Mouse (Mus musculus): ENCODE results near the gene Lhx4.

Gene Lhx4

DNA sequence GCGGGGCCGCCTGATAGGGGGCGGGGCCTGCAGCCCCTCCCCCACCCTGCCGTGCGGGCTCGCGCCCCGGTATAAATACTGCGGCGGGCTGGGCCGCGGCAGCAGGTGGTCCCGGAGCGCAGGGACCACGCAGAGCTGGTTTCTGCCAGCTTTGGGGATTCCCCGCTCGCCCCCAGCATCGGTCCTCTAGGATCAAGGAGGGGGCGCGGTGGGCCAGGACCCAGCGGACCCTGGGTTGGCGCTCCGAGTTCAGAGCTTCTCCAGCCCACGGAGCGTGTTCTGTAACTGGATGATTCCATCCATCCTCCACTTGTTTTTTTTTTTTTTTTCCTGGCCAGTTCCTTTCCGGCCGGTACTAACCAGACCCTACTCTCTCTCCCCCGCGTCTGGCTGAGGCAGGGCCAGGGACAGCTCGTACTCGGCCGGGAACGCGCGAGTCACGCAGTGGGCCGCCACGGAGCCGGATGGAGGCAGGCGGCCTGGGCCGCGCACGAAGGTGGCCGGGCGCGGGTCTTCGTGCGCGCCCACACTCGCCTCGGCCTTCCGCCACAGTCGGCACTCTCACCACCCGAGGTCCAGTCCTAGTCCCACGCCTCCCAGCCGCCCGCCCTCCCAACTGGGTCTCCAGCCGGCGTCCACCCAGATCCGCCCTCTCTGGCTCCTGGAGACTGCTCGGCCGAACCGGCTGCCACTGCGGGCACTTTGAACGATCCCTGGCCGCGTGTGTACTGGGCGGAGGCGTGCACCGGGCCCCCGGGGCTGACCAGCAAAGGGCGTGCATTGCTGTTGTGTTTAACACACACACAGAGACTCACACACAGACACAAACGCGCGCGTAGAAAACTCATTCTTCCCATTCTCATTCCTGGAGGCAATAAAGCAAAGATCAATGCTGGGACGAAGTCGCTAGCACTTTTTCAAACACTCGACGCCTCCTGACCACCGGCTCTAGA, 8.8 kb downstream of the Lhx4 start:
- DNase-seq (ENCODE audit: low spot score), result no peak

DNA sequence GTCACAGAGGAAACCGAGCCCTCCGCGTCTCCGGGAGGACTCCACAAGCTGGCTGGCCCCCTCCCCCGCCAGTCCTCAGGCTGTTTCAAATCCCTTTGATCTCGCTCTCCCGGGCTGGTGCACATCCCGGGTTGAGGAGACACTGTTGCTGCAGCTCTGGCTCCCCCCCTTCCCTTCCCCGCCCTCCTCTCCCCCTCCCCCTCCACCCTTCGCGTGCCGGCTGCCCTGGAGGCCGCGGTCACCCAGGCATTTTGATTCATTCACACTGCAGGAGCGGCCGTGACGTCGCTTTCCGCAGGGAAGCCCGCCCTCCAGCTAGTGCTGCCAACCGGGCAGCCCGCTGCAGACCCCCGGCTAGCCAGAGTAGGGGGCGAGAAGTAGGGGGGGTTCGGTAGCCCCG, 9.5 kb downstream of the Lhx4 start:
- no peak for DNase-seq (ENCODE audit: low spot score)

DNA sequence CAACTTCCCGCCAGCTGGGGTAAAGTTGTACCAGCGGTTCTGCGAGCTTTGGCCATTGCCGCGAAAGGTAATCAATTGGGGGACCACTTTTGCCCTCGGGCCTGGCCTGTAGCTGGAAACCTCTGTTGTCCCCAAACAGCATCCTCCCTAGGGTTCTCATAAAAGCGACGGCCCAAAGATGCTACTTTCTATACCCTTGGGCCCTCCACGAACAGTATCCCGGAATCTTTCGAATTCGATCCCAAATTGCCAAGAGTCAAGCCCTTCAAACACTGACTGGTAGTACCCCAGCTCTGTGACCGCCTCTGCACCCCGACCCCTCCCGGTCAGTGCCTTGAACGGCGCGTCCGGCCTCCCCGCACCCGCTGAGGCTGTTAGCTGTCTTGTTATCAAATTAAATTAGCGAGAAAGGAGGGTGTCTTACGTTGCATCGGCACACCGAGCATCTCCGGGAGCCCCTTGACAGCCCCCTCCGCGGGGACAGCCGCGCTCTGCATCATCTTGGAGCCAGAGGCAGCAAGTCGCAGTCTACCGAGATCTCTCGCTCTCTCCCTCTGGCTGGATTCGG, 10.0 kb downstream of the Lhx4 start:
- no peak for DNase-seq (ENCODE audit: low spot score)

DNA sequence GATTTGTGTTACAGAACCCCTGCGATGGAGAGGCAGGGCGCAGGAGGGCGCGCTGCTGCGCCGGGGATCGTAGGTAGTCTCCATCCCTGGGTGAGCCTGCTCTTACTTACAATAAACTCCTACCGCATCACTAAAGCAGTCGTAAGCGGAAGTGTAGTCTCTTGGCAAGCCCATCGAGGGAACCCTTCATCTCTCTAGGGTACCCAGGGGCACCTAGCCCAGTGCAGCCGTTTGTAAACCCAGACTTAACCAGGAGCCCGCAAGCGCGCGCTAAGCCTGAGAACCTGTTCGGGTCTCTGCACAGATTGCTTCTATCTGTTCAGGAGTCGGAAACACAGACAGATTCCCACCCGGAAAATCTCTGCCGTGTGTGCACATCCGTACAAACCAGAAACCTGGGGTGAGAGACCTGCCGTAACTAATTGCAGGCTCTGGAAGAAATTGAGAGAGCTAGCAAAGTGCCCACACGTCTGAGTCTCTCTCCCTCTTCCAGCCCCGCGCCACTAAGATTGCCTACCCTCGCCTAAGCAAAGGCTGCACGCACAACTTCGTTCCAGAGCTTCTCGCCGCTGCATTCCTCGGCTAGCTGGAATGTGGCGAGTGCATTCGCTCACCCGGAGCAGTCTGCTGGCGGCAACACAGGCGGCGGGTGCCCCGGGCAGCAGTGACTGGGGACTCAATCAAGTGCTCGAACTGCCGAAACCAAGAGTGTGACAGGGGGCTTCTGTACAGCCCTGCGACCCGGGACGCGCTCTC, 10.7 kb downstream of the Lhx4 start:
- DNase-seq (ENCODE audit: low spot score), result no peak

DNA sequence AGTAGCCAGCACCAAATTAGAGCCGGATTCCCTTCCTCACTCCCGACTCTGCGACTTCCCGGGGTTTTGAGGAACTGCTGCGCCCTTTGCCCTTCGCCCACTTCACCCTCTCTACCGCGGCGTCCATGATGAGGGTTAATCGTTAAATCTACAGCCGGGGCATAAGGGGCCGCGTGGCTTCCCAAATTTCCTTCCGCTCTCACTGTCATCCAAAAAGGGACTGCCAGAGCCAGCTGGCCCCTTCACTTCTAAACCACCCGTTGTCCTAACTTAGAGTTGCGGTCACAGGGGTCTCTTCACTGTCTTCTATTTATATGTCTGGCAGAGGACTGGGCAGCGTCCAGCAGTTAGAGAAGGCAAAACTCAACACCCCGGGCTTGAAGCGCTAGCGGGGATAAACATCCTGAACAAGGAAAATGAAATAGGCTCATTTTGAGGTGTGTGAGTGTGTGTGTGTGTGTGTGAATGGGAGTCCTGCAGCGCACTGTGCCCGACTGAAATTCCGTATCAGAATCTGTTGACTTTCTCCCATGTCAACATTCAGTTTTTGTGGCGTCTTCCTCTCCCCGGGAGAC, 13.6 kb downstream of the Lhx4 start:
- DNase-seq (ENCODE audit: low spot score), result no peak

DNA sequence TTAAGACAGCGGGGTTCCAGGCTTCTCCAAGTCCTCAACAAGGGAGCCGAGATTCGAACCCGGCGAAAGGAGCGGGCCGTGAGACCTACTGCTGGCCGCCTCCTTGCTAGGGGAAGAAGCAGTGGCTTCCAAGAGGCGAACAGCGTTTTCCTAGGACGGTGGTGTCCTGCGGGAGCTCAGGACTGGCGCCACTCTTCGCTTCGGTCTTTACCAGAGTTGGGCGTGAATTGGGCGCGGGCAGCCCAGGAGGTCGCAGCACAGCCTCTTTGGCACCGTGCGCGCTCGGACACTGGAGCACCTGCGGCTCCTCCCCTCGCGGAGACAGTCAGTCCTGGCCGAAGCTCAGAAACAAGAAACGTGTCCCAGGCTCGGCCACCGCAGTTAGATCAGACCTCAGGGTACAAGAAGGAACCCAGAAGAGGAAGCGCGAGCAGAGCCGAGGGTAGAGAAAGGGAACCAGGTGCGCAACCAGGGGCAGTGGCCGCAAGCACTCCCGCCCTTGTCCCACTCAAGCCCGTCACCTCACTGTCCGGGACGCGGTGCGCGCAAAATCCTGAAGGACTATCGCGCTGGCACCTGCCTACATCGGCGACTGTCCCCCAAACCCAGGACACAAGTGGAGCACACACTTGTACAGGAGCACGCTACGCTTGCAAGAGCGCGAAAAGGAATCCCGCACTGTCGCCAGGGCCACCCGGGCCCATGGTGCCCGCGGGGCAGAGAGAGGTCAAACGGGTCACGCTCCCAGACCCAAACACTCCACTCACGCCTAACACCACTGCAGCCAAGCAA, 14.3 kb downstream of the Lhx4 start:
- DNase-seq (ENCODE audit: low spot score), result no peak

DNA sequence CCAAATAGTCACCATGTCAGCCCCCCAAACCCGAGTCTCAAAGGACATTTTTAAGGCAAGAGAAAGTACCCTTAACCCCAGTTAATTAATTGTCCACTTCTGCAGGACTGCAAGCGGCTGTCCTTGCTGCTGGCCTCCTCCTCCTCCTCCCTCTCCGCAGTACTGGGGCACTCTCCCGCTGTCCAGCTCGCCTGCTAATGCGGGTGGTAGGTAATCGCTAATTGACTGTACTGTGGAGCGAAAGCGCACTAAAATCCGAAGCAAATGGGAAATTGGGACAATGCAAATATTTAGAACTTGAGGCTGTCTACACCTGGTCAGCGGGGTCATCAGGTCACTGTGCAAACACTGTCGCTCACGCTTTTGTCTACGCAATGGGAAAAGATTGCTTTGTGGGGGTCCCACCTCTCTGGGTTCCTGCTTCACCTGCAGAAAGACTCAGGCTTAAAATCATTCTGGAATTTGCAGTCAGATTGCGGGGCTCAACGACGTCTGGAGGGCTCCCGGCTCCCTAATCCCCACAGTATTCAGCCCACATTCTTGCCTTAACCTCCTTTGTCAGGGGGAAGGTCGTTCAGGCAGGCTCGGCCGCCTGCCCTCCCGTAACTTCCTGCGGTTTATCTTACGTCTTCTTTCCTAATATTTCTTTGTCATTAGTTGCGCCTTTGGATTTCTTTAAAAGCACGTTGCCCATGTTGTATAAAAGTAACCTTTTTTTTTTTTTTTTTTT, 15.2 kb downstream of the Lhx4 start:
- no peak for DNase-seq (ENCODE audit: low spot score)

DNA sequence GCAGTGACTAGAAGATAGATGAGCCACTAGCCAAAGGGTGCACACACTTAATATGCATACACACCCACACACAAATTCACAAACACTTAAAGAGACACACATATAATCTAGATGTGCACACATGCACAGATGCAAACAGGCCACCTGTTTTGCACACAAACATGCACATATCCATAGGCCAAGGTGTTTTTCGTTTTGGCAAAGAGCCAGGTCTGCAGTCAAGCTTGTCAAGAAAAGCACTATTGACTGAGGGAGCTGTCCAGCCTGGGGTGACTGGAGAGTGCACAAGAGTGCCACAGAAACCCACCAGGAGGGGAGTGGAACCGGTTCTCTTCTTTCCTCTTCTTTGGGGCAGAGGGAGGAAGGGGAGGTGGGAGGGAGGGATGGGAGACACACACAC, 20.3 kb downstream of the Lhx4 start:
- no peak for DNase-seq (ENCODE audit: low spot score)

DNA sequence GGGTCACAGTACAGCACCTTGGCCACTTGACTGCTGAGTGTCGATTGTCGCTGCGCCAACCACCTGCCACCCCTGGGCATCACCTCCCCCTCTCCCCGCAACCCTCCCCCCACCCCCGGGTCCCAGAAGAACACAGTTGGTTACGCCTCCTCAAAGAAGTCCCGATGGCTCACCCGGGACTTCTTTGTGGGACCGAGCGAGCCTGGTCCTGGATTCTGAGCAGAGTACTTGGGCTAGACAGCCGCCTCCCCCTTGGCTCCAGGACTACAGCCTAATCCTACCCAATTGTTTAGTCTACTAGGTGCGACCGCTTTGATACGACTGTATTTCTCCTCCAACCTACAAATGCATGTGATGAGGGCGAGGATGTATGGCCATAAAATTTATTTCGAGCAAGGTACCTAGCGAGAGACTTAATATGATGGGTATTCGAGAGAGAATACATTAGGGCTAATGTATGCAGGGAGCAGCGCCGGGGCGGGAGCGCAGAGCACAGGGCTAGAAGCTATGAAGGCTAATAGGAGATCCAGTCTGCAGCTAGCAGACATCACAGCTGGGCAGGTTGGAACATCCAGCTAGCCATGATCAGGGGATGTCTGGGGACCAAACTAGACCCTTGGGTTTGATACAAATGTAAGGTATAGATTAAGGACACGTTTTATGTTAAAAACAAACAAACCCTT, 22.2 kb downstream of the Lhx4 start:
- no peak for DNase-seq (ENCODE audit: low spot score)

DNA sequence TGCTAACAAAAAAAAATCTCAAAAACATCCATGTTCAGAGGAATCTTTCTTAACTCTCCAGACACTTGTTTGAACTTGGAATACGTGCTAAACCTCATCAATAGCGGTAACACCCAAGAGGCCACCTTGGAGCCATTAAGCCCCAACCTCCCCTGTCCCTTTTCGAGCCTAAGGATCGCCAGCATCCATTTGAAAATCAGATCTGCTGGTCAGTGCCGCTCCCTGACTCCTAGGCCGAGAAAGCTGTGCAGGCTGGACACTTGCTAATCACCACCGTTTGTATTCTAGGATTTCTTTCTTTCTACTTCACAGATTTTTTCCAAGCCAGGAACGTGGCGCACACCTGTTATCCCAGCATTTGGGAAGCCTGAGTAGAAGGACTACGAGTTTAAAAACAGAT, 23.7 kb downstream of the Lhx4 start:
- DNase-seq (ENCODE audit: low spot score), result no peak

DNA sequence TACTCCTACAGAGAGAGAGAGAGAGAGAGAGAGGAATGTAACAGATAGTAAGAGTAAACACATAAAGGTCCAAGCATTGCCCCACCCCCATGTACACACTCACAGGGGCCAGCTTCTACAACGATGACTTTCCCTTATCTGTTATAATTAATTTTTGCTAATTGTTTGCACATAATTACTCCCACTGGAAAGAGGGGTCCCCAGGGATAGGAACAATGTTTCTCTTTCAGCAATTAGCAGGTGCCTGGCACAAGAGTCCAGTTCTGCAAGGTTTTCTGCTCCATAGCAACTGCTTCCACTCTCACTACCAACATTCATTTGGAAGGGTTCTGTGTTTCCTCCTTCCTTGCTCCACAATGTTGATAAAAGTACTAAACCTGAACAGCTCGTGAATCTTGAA, 25.6 kb downstream of the Lhx4 start:
- DNase-seq (ENCODE audit: low spot score), result no peak

DNA sequence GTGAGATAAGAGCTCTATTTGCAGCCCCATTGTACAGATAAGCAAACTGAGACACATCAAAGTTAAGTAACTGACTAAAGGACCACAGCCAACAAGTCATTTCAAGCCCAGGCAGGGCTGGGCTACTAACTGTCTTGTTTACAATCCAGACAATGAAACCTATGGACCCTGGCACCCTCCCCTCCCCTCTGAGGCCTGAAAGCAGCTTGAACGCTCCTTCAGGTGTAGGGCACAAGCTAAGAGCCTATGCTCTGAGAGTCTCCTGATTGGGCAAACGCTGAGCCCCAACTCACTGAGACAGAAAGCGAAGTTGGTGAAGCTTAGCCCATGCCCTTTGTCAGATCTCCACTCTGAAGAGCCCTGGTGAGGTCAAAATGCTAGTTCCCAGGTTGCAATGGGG, 27.2 kb downstream of the Lhx4 start:
- DNase-seq (ENCODE audit: low spot score), result no peak

DNA sequence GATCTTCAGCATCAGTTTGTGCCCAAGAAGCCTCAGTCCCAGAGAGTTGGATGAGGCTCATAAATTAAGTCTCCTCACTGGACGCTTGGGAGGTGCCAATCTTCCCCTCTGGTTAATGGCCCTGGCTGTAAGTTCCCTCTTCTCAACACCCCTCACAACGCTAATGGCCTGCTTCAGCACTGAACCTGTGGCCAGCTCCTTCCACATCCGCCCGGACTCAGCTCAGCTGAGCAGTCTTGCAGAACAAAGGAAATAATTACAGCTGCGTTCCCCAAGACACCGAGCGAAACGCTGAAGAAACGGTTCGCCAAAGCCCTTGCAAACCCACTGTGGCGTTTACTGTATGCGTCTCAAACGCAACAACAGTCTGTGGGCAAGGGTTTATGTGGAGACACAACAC, 29.3 kb downstream of the Lhx4 start:
- no peak for DNase-seq (ENCODE audit: low spot score)

DNA sequence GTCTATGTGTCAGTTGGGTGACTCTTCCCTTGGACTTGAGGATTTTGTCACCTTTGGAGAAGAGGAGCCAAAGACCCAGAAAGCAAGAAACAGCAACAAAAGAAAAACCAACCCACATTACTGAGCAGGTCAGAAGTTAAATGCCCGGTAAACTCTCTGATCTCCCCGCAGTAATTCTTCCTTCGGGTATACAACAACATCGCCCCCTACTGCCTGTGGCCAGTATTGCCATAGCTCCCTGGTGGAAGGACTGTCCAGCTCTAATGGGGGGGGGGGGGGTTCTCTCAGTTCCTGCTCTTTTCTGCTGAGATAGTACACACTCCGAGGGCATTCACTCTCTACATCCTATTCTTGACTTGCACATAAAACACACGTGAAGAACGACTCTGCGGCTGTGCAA, 30.0 kb downstream of the Lhx4 start:
- DNase-seq (ENCODE audit: low spot score), result no peak

DNA sequence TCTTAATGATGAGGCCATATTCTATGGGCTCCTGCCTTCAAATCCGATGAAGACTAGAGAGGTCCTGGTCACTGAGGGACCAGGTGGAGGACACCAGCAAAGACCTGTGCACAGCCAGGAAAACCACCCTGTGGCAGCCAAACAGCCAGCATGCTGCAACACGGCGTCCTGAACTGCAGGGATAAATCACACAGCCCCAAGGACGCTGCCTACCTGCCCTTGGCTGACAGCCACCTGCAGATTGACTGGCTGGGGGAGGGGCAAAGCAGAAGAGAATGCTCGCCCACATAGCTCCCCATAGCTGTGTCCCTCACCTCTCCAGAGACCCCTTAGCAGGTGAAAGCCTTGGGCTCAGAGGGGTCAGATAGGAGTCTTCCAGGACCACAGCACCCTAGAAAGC, 31.5 kb downstream of the Lhx4 start:
- DNase-seq (ENCODE audit: low spot score), result no peak

DNA sequence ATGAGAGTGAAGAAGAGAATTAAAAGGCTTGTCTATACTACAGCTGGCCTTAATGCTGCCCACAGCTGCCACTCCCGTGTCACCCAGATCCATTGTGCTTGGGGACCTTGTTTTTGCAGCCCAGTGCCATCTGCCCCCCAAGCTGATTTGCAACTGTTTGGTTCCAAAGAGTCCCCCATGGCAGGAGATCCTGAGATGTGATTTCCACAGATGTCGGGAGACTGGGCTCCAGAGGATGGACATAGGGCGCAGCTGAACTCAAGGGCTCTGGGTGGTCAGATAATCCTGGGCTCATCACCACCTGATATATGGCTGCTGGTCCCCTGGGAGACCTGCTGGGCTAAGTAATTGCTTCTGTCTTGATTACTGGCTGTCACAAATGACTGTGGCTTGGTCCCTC, 32.6 kb downstream of the Lhx4 start:
- DNase-seq (ENCODE audit: low spot score), result no peak

DNA sequence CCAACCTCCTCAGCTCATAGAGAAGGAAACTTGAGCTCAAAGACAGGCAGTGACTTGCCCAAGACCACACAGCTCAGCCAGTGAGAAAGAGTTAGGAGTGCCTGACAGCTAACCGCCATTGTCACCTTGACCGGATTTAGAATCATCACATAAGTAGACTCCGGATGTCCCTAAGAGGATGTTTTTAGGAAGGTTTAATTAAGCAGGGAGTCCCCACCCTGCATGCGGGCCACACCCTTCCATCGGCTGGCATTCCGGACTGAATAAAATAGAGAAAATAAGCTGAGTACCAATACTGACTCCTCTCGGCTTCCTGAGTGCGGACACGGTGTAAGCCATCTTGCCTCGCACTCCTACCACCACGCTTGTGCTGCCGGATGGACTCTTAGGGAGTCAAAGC, 34.2 kb downstream of the Lhx4 start:
- DNase-seq (ENCODE audit: low spot score), result no peak

DNA sequence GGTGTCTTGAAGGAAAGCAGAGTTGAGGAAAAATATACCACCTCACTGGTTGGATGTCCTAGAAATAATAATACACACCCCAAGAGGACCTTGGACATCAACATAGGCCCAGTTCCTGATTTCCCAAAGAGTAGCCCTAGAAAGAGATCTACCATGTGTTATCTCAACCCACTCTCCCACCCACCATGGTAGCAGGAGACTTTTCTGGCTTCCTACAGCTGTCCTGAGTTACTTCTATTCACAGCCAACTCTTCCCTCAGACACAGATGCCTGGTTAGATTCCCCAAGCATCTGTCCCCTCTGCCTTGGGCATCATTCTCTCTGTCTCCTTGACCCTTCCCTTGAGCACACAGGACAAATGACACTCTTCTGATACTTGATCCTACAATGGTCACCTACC, 36.1 kb downstream of the Lhx4 start:
- DNase-seq (ENCODE audit: low spot score), result no peak

DNA sequence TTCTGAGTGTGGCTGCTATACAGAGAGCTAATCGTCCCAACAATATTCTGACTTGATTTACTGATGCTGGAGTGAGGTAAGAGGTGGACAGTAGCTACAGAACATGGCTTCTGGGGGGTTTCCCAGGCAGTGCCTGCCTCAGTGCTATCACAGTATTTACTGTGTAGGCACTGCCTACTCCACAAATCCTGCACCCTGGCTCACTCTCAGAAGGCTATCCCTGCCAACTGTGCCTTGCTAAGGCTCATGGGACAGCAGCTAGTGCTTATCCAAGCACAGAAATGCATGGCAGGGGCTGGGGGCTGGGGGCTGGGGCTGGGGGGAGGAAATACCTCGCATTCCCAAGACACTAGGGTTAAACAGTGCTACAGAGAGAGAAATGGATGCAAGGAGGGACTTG, 38.2 kb downstream of the Lhx4 start:
- no peak for DNase-seq (ENCODE audit: low spot score)

DNA sequence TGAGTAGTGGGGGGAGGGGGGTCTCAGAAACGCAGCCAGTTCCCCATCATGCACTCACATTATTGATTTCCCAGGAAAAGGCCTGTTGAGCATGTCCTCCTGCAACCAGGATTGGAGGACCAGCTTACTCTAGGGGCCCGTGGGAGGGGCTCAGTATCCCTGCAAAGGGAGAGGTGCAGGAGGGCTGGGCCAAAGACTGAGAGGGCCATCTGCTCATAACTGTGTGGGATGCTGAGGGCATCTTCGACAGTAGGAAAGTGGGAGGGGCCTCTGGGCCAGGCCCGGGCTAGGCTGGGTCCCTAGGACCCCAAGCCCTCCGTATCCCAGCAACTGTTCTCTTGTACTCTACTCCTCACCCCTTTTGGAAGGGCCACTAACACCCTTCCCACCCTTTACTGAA, 47.3 kb downstream of the Lhx4 start:
- DNase-seq (ENCODE audit: low spot score), result no peak
